Mouse (Mus musculus) heart, embryonic 16.5 days (tissue): ENCODE data around the gene Sorcs2. TPM values are rescaled to one million over a fixed set of nuclear protein-coding genes. Genes with fewer than 3 reads are reported as not detected.
A peak's percentile ranks its signal among the peaks of the same experiment; 100 is the strongest.

Experiments
- ATAC-seq: fragments of 200-750 bp; cut with Nextera tagmentation; replicated peaks from 2 replicates; pipeline ENCODE4 v1.8.0; 2017; ENCODE audit warnings: moderate number of reproducible peaks; ENCODE audit not compliant: insufficient read depth, low FRiP score; ENCODE audit errors: extremely low read depth
- H3K27ac ChIP-seq: fragments of 300-500 bp; sonication (generic); 2 replicates; pipeline ENCODE4 v1.5.1; 2014; ENCODE audit warnings: mild to moderate bottlenecking, low read length, control low read depth, moderate library complexity
- H3K27me3 ChIP-seq: fragments of 300-500 bp; sonication (generic); 2 replicates; pipeline ENCODE4 v1.6.1; 2014; ENCODE audit warnings: low read length, mixed read lengths; ENCODE audit not compliant: control insufficient read depth, insufficient read depth
- H3K36me3 ChIP-seq: fragments of 300-500 bp; sonication (generic); 2 replicates; pipeline ENCODE4 v1.6.1; 2014; ENCODE audit not compliant: control insufficient read depth, insufficient read depth
- H3K4me1 ChIP-seq: fragments of 300-500 bp; sonication (generic); 2 replicates; pipeline ENCODE4 v1.6.1; 2014; ENCODE audit warnings: low read length, mixed read lengths; ENCODE audit not compliant: control insufficient read depth, insufficient read depth
- H3K4me2 ChIP-seq: fragments of 300-500 bp; sonication (generic); 2 replicates; pipeline ENCODE4 v1.6.1; 2014; ENCODE audit warnings: low read depth, mild to moderate bottlenecking, control low read depth, low read length
- H3K4me3 ChIP-seq: fragments of 300-500 bp; sonication (generic); 2 replicates; pipeline ENCODE4 v1.5.1; 2014; ENCODE audit warnings: mild to moderate bottlenecking, control low read depth, low read length
- H3K9ac ChIP-seq: fragments of 300-500 bp; sonication (generic); 2 replicates; pipeline ENCODE4 v1.6.1; 2014; ENCODE audit warnings: low read length, control low read depth
- H3K9me3 ChIP-seq: fragments of 300-500 bp; sonication (generic); replicated peaks from 2 replicates; pipeline ENCODE4 v1.6.1; 2016; ENCODE audit warnings: low read length; ENCODE audit not compliant: control insufficient read depth
- WGBS: fragments of 180-500 bp; shearing (Covaris S2); extraction: QIAGEN DNeasy Blood & Tissue Kit; methylation state at CpG from one replicate; pipeline ENCODE4 v1.1.7; 2014; 5-methylcytosine and 5-hydroxymethylcytosine counted together
- polyA plus RNA-seq: library from polyadenylated mRNA; unstranded; fragments of >200 nt; fragmentation: Nextera tagmentation; extraction: Ambion mirVana; gene quantifications from 2 replicates; pipeline ENCODE4 v1.2.1, GENCODE M21; 2015

Sorcs2 gene
- polyA plus RNA-seq, 1 experiment from 2014 or later, result 8.2 TPM

GRCm38 (mm10) chr5:36139766-36140165 lies 258.2 kb downstream of the Sorcs2 start:
- WGBS, result 45% methylated on average over 6 of the region's 6 CpGs
- no peak overlapping the region for H3K4me3 ChIP-seq
- H3K4me2 ChIP-seq, result no peak overlapping the region
- no peak overlapping the region for H3K9ac ChIP-seq
- no peaks in the 10 kb centered on the region for H3K27me3 ChIP-seq
- H3K4me1 ChIP-seq, result no peaks in the 10 kb centered on the region
- no peaks in the 10 kb centered on the region for H3K9me3 ChIP-seq
- ATAC-seq, result no peak
- H3K36me3 ChIP-seq, result no peaks in the 10 kb centered on the region
- H3K27ac ChIP-seq, result no peak overlapping the region

DNA sequence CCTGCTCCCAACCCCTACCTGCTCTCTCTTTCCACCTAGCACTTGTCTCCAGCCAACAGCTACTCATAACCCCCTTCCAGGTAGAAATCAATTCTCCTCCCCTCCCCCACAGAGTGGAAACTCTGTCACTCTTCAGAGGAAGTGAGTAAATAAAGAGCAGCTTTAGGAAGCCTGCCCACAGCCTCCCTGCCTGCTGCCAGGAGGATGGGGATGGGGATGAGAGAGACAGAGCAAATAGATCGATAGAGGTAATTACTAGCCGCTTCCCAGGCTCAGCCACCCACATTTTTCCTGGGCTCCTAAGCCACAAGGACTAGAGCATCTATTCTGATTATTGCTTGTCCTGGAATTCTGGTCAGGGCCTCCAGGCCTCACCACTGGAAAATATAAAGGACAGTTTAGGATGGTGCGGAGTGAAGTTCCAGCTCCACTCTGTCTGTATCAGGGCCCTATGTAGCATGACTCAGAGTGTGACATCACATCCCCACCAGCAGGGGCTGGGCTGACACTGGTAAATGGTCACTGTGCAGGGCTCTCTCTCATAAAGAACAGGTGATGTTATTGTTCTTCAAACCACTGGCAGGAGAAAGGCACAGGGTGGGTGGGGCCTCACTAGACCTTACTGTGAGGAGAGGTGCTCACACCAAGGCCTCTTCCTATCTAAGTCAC lies 261.9 kb downstream of the Sorcs2 start:
- Histone ChIP-seq H3K9ac (no peak overlapping the region), H3K4me3 (no peak overlapping the region), H3K36me3 (no peaks in the 10 kb centered on the region), H3K4me2 (no peak overlapping the region), H3K27ac (no peak overlapping the region), H3K27me3 (no peaks in the 10 kb centered on the region), H3K9me3 (no peaks in the 10 kb centered on the region), H3K4me1 (peaks cover 5% of the 10 kb centered on the region; the same call in 1 of the 2 replicates)
- no peak for ATAC-seq
- 77% methylated on average over 3 of the region's 3 CpGs for WGBS

- ATAC-seq, result no peak
Observed at GRCm38 (mm10) chr5:36134302-36134701, 263.6 kb downstream of the Sorcs2 start.

DNA sequence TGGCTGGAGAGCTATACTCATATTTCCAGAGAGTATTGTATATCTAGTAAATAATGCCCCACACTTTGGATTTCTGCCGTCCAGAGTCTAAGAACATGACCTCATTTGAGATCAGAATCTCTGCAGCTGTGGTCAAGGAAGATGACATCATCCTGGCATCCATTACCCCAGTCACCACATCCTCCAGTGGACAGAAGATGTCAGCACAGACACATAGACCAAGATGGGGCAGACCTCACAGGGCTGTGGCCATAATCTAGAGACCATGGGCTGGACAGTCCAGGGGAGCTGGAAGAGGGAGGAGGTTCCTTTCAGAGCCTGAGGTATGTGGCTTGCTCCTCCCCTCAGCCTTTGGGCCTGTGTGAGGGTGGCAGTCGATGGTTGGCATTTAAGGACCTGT lies 264.0 kb downstream of the Sorcs2 start:
- 37% methylated on average over 2 of the region's 2 CpGs for WGBS
- ATAC-seq, result no peak

More at GRCm38 (mm10) chr5:36134302-36134701, 263.6 kb downstream of the Sorcs2 start:
- Histone ChIP-seq H3K27ac (no peak overlapping the region), H3K9ac (no peak overlapping the region), H3K9me3 (no peaks in the 10 kb centered on the region), H3K4me1 (peaks cover 15% of the 10 kb centered on the region), H3K27me3 (no peaks in the 10 kb centered on the region), H3K4me3 (no peak overlapping the region), H3K36me3 (no peaks in the 10 kb centered on the region), H3K4me2 (no peak overlapping the region)
- 58% methylated on average over 6 of the region's 6 CpGs for WGBS

GRCm38 (mm10) chr5:36130393-36131011 lies 267.4 kb downstream of the Sorcs2 start:
- Histone ChIP-seq H3K4me2 (no peak overlapping the region), H3K4me1 (peaks cover 29% of the 10 kb centered on the region), H3K9me3 (no peaks in the 10 kb centered on the region), H3K9ac (no peak overlapping the region), H3K27ac (no peak overlapping the region), H3K4me3 (no peak overlapping the region), H3K36me3 (no peaks in the 10 kb centered on the region), H3K27me3 (no peaks in the 10 kb centered on the region)
- WGBS, result 53% methylated on average over 8 of the region's 8 CpGs
- ATAC-seq, result no peak

More for the DNA sequence above, 264.0 kb downstream of the Sorcs2 start:
- no peak overlapping the region for H3K27ac ChIP-seq
- H3K4me1 ChIP-seq, result peaks cover 19% of the 10 kb centered on the region
- no peak overlapping the region for H3K4me3 ChIP-seq
- no peak overlapping the region for H3K4me2 ChIP-seq
- no peaks in the 10 kb centered on the region for H3K36me3 ChIP-seq
- no peaks in the 10 kb centered on the region for H3K27me3 ChIP-seq
- no peaks in the 10 kb centered on the region for H3K9me3 ChIP-seq
- H3K9ac ChIP-seq, result no peak overlapping the region

- no peaks in the 10 kb centered on the region for H3K9me3 ChIP-seq
- H3K4me1 ChIP-seq, result peaks cover 28% of the 10 kb centered on the region
- H3K9ac ChIP-seq, result no peak overlapping the region
- H3K27me3 ChIP-seq, result no peaks in the 10 kb centered on the region
- H3K27ac ChIP-seq, result no peak overlapping the region
- no peaks in the 10 kb centered on the region for H3K36me3 ChIP-seq
- H3K4me3 ChIP-seq, result no peak overlapping the region
- WGBS, result 60% methylated on average over 2 of the region's 2 CpGs
- no peak for ATAC-seq
- no peak overlapping the region for H3K4me2 ChIP-seq
Observed at GRCm38 (mm10) chr5:36129661-36130060, 268.3 kb downstream of the Sorcs2 start.

- H3K36me3 ChIP-seq, result no peaks in the 10 kb centered on the region
- H3K9ac ChIP-seq, result no peak overlapping the region
- peak; percentile 71 for ATAC-seq
- 31% methylated on average over 3 of the region's 3 CpGs for WGBS
- peak overlapping the region; percentile 19 for H3K27ac ChIP-seq
- H3K4me2 ChIP-seq, result 0 out of 2 replicates have a peak overlapping the region, but pooled peaks have one; percentile 7
- H3K4me3 ChIP-seq, result no peak overlapping the region
- H3K9me3 ChIP-seq, result no peaks in the 10 kb centered on the region
- no peaks in the 10 kb centered on the region for H3K27me3 ChIP-seq
- H3K4me1 ChIP-seq, result peaks cover 24% of the 10 kb centered on the region
Observed at GRCm38 (mm10) chr5:36128513-36128912, 269.4 kb downstream of the Sorcs2 start.

GRCm38 (mm10) chr5:36124993-36125392 lies 272.9 kb downstream of the Sorcs2 start:
- H3K27ac ChIP-seq, result no peak overlapping the region
- ATAC-seq, result no peak
- no peak overlapping the region for H3K9ac ChIP-seq
- H3K36me3 ChIP-seq, result no peaks in the 10 kb centered on the region
- no peak overlapping the region for H3K4me2 ChIP-seq
- no peaks in the 10 kb centered on the region for H3K27me3 ChIP-seq
- H3K4me1 ChIP-seq, result peaks cover 19% of the 10 kb centered on the region
- 63% methylated on average over 6 of the region's 6 CpGs for WGBS
- H3K9me3 ChIP-seq, result no peaks in the 10 kb centered on the region
- no peak overlapping the region for H3K4me3 ChIP-seq

DNA sequence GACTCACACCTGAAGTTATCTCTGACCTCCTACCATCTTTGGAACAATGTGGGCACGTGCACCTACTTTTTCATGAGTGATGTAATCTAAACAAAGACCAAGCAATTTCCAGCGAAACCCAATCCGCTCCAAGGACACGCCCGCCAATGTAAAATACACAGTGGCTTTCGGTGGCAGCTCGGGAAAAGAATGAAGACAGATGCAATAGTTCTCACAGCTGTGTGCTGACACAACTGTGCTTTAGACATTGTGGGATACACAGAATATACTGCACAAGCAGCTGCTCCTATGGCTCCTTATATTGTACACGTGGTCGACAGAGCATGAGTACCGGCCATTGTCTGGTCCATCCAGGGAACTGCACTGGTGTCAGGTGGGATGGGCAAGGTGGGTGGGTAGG lies 275.0 kb downstream of the Sorcs2 start:
- WGBS, result 76% methylated on average over 10 of the region's 10 CpGs
- Histone ChIP-seq H3K9ac (no peak overlapping the region), H3K4me1 (peaks cover 3% of the 10 kb centered on the region; the same call in 1 of the 2 replicates), H3K4me3 (no peak overlapping the region), H3K9me3 (no peaks in the 10 kb centered on the region), H3K27me3 (no peaks in the 10 kb centered on the region), H3K36me3 (no peaks in the 10 kb centered on the region), H3K4me2 (no peak overlapping the region), H3K27ac (no peak overlapping the region)
- no peak for ATAC-seq
